Mouse (Mus musculus): Measurements from ENCODE around the gene Zranb2. TPM values are rescaled to one million over a fixed set of nuclear protein-coding genes. Genes with fewer than 3 reads are reported as not detected.
A peak's percentile ranks its signal among the peaks of the same experiment; 100 is the strongest.

Zranb2 gene
- polyA plus RNA-seq, 1 experiment from 2014 or later: 191 TPM

DNA sequence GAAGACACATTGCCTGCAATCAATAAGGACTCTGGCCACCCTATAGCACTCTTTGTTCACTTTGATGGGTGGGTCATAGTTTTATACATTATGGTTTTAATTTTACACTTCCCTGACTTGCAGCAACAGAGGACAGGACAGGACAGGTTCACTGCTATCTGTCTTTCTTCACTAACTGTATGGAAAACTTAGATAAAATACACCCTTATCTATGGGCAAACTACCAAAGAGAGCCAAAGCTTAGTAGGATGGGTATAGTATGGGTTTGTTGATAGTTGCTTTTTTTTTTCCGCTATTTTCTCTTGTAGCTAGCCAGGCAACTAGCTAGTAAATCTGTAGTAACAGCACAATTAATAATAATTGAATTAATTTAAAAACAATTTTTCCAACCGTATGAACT, 2.4 kb upstream of the Zranb2 start:
- WGBS: 80% methylated on average over 2 of the region's 2 CpGs

GRCm38 (mm10) chr3:157534786-157535415, 941 bp downstream of the Zranb2 start:
- 5% methylated on average over 15 of the region's 15 CpGs for WGBS
- Histone ChIP-seq H3K9me3 (replicated peaks; ENCODE audit: control insufficient read depth, low read length) (no peaks in the 10 kb centered on the region), H3K4me1 (ENCODE audit: control insufficient read depth, insufficient read depth, low read length) (no peaks in the 10 kb centered on the region; the same call in 1 of the 2 replicates), H3K4me2 (ENCODE audit: low read depth, low read length) (peak overlapping the region; percentile 54), H3K27me3 (ENCODE audit: control insufficient read depth, insufficient read depth, low read length) (peaks cover 6% of the 10 kb centered on the region; the same call in 1 of the 2 replicates), H3K36me3 (replicated peaks; ENCODE audit: control insufficient read depth, insufficient read depth, low read depth, low read length) (0 out of 2 replicates have a peak, but pooled peaks cover 2% of the 10 kb centered on the region), H3K9ac (replicated peaks; ENCODE audit: low read length) (peak overlapping the region; percentile 96), H3K4me3 (ENCODE audit: low read depth, low read length) (peak overlapping the region; percentile 90), H3K27ac (replicated peaks; ENCODE audit: low read depth, low read length) (peak overlapping the region; percentile 77)
- DNase-seq (ENCODE audit: low spot score) (peak; percentile 29), ATAC-seq (replicated peaks; ENCODE audit: insufficient number of reproducible peaks, low FRiP score, low TSS enrichment, low read depth) (peak; percentile 4; the same call in 1 of the 2 replicates)

More for the DNA sequence above, 2.4 kb upstream of the Zranb2 start:
- Histone ChIP-seq H3K36me3 (replicated peaks; ENCODE audit: control insufficient read depth, insufficient read depth, low read depth, low read length) (no peaks in the 10 kb centered on the region), H3K9ac (replicated peaks; ENCODE audit: low read length) (no peak overlapping the region), H3K9me3 (replicated peaks; ENCODE audit: control insufficient read depth, low read length) (no peaks in the 10 kb centered on the region), H3K4me3 (ENCODE audit: low read depth, low read length) (no peak overlapping the region), H3K4me2 (ENCODE audit: low read depth, low read length) (no peak overlapping the region), H3K27me3 (ENCODE audit: control insufficient read depth, insufficient read depth, low read length) (peaks cover 8% of the 10 kb centered on the region), H3K27ac (replicated peaks; ENCODE audit: low read depth, low read length) (no peak overlapping the region), H3K4me1 (ENCODE audit: control insufficient read depth, insufficient read depth, low read length) (no peaks in the 10 kb centered on the region; the same call in 1 of the 2 replicates)
- DNase-seq (ENCODE audit: low spot score) (no peak), ATAC-seq (replicated peaks; ENCODE audit: insufficient number of reproducible peaks, low FRiP score, low TSS enrichment, low read depth) (no peak)

- DNase-seq (ENCODE audit: low spot score): no peak
- Histone ChIP-seq H3K4me2 (ENCODE audit: low read depth, low read length) (no peak overlapping the region), H3K27me3 (ENCODE audit: control insufficient read depth, insufficient read depth, low read length) (no peaks in the 10 kb centered on the region), H3K27ac (replicated peaks; ENCODE audit: low read depth, low read length) (no peak overlapping the region), H3K36me3 (replicated peaks; ENCODE audit: control insufficient read depth, insufficient read depth, low read depth, low read length) (peaks cover 2% of the 10 kb centered on the region), H3K4me1 (ENCODE audit: control insufficient read depth, insufficient read depth, low read length) (no peaks in the 10 kb centered on the region), H3K9ac (replicated peaks; ENCODE audit: low read length) (no peak overlapping the region), H3K4me3 (ENCODE audit: low read depth, low read length) (no peak overlapping the region), H3K9me3 (replicated peaks; ENCODE audit: control insufficient read depth, low read length) (no peaks in the 10 kb centered on the region)
- WGBS: 95% methylated on average over 2 of the region's 2 CpGs
- no peak for ATAC-seq (replicated peaks; ENCODE audit: insufficient number of reproducible peaks, low FRiP score, low TSS enrichment, low read depth)
These were observed 15.4 kb downstream of the Zranb2 start for GRCm38 (mm10) chr3:157549323-157549722.

DNA sequence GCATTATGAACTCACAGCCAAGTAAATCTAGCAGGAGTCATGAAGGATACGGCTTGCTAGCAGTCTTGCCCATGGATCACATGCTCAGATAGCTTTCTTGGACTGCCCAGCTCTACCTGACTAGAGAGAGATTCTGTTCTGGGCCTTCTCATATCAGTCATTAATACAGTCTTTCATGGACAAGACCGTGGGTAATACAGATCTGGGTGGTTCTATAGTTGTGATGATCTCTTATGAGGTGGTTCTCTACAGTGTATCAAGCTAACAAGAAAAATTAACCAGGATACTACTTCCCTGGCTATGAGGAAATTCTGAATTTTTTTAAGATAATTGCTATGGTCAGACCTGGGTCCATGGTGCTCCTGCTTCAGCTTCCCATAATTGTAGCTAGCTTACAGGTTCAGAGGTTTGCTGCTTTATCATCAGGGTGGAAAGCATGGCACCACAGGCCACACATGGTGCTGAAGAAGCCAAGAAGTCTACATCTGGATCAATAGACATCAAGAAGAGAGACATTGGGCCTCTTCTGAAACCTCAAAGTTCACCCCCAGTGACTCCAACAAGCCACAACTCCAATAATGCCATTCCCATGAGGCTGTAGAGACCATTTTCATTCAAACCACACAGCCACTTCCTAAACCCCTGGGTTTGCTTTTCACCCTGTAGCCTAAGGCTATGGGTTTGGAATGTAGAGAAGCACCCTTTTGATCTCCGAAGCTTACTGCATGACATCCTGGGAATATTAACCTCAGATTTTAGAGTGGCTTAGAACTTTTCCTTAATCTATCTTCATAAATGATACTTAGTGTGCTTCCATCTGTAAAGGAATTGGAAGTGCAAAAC, 16.0 kb downstream of the Zranb2 start:
- no peak overlapping the region for H3K9ac ChIP-seq (replicated peaks; ENCODE audit: low read length)
- 93% methylated on average over 3 of the region's 3 CpGs for WGBS
- no peaks in the 10 kb centered on the region for H3K27me3 ChIP-seq (ENCODE audit: control insufficient read depth, insufficient read depth, low read length)
- no peaks in the 10 kb centered on the region for H3K4me1 ChIP-seq (ENCODE audit: control insufficient read depth, insufficient read depth, low read length)
- no peaks in the 10 kb centered on the region for H3K9me3 ChIP-seq (replicated peaks; ENCODE audit: control insufficient read depth, low read length)
- H3K27ac ChIP-seq (replicated peaks; ENCODE audit: low read depth, low read length): no peak overlapping the region
- no peak overlapping the region for H3K4me2 ChIP-seq (ENCODE audit: low read depth, low read length)
- peaks cover 2% of the 10 kb centered on the region for H3K36me3 ChIP-seq (replicated peaks; ENCODE audit: control insufficient read depth, insufficient read depth, low read depth, low read length)
- DNase-seq (ENCODE audit: low spot score) (no peak), ATAC-seq (replicated peaks; ENCODE audit: insufficient number of reproducible peaks, low FRiP score, low TSS enrichment, low read depth) (0 out of 2 replicates have a peak, but pooled peaks have one; percentile 29)
- H3K4me3 ChIP-seq (ENCODE audit: low read depth, low read length): no peak overlapping the region

GRCm38 (mm10) chr3:157565196-157565595, 31.2 kb downstream of the Zranb2 start:
- H3K4me3 ChIP-seq (ENCODE audit: low read depth, low read length): no peak overlapping the region
- DNase-seq (ENCODE audit: low spot score) (peak; percentile 84), ATAC-seq (replicated peaks; ENCODE audit: insufficient number of reproducible peaks, low FRiP score, low TSS enrichment, low read depth) (no peak)
- WGBS: 11% methylated on average over 2 of the region's 2 CpGs
- no peaks in the 10 kb centered on the region for H3K36me3 ChIP-seq (replicated peaks; ENCODE audit: control insufficient read depth, insufficient read depth, low read depth, low read length)
- H3K9me3 ChIP-seq (replicated peaks; ENCODE audit: control insufficient read depth, low read length): no peaks in the 10 kb centered on the region
- no peak overlapping the region for H3K9ac ChIP-seq (replicated peaks; ENCODE audit: low read length)
- H3K27me3 ChIP-seq (ENCODE audit: control insufficient read depth, insufficient read depth, low read length): peaks cover 26% of the 10 kb centered on the region
- H3K27ac ChIP-seq (replicated peaks; ENCODE audit: low read depth, low read length): no peak overlapping the region
- H3K4me1 ChIP-seq (ENCODE audit: control insufficient read depth, insufficient read depth, low read length): peaks cover 7% of the 10 kb centered on the region; the same call in 1 of the 2 replicates
- H3K4me2 ChIP-seq (ENCODE audit: low read depth, low read length): no peak overlapping the region

DNA sequence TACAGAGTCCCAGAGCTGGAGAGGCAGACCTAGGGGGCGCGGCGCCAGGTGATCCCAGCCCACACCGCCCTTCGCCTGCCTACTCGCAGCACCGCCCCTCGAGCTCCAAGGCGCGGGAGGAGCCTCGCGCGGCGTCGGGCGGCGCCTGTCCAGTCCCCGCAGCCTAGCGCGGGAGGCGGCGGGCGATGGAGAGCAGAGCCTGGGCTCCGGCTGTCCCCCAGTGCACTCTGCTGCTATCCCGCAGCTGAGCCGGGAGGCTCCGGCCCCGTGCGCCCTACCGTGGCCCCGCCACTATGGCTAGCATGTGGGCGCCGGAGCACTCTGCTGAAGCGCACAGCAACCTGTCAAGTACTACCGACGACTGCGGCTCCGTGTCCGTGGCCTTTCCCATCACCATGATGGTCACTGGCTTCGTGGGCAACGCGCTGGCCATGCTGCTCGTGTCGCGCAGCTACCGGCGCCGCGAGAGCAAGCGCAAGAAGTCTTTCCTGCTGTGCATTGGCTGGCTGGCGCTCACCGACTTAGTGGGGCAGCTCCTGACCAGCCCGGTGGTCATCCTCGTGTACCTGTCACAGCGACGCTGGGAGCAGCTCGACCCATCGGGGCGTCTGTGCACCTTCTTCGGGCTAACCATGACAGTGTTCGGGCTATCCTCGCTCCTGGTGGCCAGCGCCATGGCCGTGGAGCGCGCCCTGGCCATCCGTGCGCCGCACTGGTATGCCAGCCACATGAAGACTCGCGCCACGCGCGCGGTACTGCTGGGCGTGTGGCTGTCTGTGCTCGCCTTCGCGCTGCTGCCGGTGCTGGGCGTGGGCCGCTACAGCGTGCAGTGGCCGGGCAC, 33.0 kb downstream of the Zranb2 start, which contains the start of gene Ptger3:
Gene Ptger3, plus strand, starts transcription at position 168 of the 841 bp plus-strand sequence.
- WGBS: 1% methylated on average over 84 of the region's 84 CpGs
- ATAC-seq (replicated peaks; ENCODE audit: insufficient number of reproducible peaks, low FRiP score, low TSS enrichment, low read depth): peak; percentile 66
- peak within 1 kb of the TSS; percentile 2 for H3K9ac ChIP-seq (replicated peaks; ENCODE audit: low read length)
- DNase-seq (ENCODE audit: low spot score): peak; percentile 62
- H3K36me3 ChIP-seq (replicated peaks; ENCODE audit: control insufficient read depth, insufficient read depth, low read depth, low read length): no peaks in the 10 kb centered on the region
- H3K4me3 ChIP-seq (ENCODE audit: low read depth, low read length): peak within 1 kb of the TSS; percentile 36
- H3K4me2 ChIP-seq (ENCODE audit: low read depth, low read length): peak within 1 kb of the TSS; percentile 89
- peaks cover 7% of the 10 kb centered on the region; the same call in 1 of the 2 replicates for H3K4me1 ChIP-seq (ENCODE audit: control insufficient read depth, insufficient read depth, low read length)
- H3K9me3 ChIP-seq (replicated peaks; ENCODE audit: control insufficient read depth, low read length): no peaks in the 10 kb centered on the region
- peaks cover 26% of the 10 kb centered on the region for H3K27me3 ChIP-seq (ENCODE audit: control insufficient read depth, insufficient read depth, low read length)
- no peak within 1 kb of the TSS for H3K27ac ChIP-seq (replicated peaks; ENCODE audit: low read depth, low read length)

- peaks cover 7% of the 10 kb centered on the region; the same call in 1 of the 2 replicates for H3K4me1 ChIP-seq (ENCODE audit: control insufficient read depth, insufficient read depth, low read length)
- peak overlapping the region; percentile 36 for H3K4me3 ChIP-seq (ENCODE audit: low read depth, low read length)
- no peak overlapping the region for H3K27ac ChIP-seq (replicated peaks; ENCODE audit: low read depth, low read length)
- H3K9ac ChIP-seq (replicated peaks; ENCODE audit: low read length): peak overlapping the region; percentile 2
- H3K27me3 ChIP-seq (ENCODE audit: control insufficient read depth, insufficient read depth, low read length): peaks cover 26% of the 10 kb centered on the region
- H3K36me3 ChIP-seq (replicated peaks; ENCODE audit: control insufficient read depth, insufficient read depth, low read depth, low read length): no peaks in the 10 kb centered on the region
- H3K9me3 ChIP-seq (replicated peaks; ENCODE audit: control insufficient read depth, low read length): no peaks in the 10 kb centered on the region
- peak; percentile 17; the same call in 1 of the 2 replicates for ATAC-seq (replicated peaks; ENCODE audit: insufficient number of reproducible peaks, low FRiP score, low TSS enrichment, low read depth)
- peak overlapping the region; percentile 89 for H3K4me2 ChIP-seq (ENCODE audit: low read depth, low read length)
- WGBS: 2% methylated on average over 31 of the region's 34 CpGs
- DNase-seq (ENCODE audit: low spot score): peak; percentile 22
These were observed 33.7 kb downstream of the Zranb2 start for GRCm38 (mm10) chr3:157567566-157568132.

Measured in embryonic facial prominence, embryonic 11.5 days (tissue).